Mouse (Mus musculus): ENCODE measurements around the gene Mxi1. TPM values are rescaled to one million over a fixed set of nuclear protein-coding genes. Genes with fewer than 3 reads are reported as not detected.
"Not testable (repeated sequence)": the region's sequence is repeated elsewhere in the genome, so short reads cannot be mapped to it uniquely, and the experiment has no call there.

The Mxi1 gene
- polyA plus RNA-seq, 1 experiment from 2014 or later: 19.7 TPM

DNA sequence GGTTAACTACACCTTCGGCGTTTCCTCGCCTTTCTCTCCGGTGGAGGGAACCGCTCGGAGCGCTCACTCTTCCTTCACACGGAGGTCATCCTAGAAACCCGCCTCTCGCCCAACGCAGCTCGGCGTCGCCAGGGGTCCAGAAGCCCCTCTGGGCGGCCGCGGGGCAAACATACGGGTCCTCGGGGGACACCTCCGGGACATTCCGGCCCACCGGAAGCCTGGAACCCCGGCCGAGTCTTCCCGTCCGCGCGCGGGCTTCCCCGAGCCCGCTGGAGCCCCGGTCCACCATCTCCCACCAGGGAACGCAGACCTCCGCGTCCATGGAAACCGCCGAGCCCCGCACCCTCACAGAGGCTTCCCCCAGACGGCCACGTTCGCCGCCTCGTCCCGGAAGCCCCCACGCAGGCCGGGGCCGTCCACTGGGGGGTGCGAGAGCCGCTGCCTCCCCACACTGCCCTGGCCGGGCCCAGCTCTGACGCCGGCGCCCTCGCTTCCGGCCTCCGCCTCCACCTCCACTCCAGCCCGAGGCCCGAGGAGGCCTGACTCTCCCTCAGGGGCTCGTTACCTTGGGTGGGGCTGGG lies 79.6 kb downstream of the Mxi1 start:
- WGBS: under 1% methylated on average over 59 of the region's 59 CpGs
- no peak for DNase-seq (ENCODE audit: low spot score)
- peaks cover 42% of the 10 kb centered on the region for H3K36me3 ChIP-seq

DNA sequence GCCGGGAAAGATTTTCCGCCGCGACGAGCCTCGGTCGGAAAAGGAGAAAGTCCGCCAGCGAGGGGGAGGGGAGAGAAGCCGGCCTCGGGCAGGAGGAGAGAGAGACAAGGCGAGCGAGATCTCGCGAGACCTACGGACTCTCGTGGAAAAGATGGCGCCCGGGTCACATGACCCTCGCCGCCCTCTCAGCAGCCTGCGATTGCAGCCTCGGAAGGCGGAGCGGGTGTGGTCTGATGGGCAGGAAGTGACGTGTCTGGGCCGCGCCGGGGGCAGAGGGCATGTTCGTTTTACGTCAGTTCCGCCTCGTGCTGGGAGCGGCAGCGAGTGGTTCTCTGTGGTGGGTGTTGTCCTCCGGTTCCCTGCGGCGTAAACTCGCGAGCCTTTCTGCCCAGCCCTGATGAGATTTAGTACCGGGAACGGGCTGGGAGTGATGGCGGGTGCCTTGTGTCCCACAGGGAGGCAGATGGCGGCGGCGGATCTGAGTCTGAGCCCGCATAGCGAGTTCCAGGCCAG lies 80.2 kb downstream of the Mxi1 start, which contains the start of gene Smndc1:
Smndc1 (minus strand) TSS at position 84 of the 513 bp plus-strand sequence.
- WGBS: under 1% methylated on average over 48 of the region's 48 CpGs
- Histone ChIP-seq H3K4me3 (peak within 1 kb of the TSS; percentile 98), H3K4me1 (peaks cover 29% of the 10 kb centered on the region), H3K27me3 (ENCODE audit: low read depth, poor library complexity, severe bottlenecking) (no peaks in the 10 kb centered on the region), H3K36me3 (peaks cover 36% of the 10 kb centered on the region), H3K9me3 (replicated peaks) (no peaks in the 10 kb centered on the region), H3K27ac (replicated peaks) (peak within 1 kb of the TSS; percentile 98)
- peak; percentile 100 for DNase-seq (ENCODE audit: low spot score)

More for the DNA sequence above, 79.6 kb downstream of the Mxi1 start:
- Histone ChIP-seq H3K4me1 (peaks cover 29% of the 10 kb centered on the region), H3K27ac (replicated peaks) (peak overlapping the region; percentile 98), H3K9me3 (replicated peaks) (no peaks in the 10 kb centered on the region), H3K27me3 (ENCODE audit: low read depth, poor library complexity, severe bottlenecking) (no peaks in the 10 kb centered on the region), H3K4me3 (peak overlapping the region; percentile 98)

DNA sequence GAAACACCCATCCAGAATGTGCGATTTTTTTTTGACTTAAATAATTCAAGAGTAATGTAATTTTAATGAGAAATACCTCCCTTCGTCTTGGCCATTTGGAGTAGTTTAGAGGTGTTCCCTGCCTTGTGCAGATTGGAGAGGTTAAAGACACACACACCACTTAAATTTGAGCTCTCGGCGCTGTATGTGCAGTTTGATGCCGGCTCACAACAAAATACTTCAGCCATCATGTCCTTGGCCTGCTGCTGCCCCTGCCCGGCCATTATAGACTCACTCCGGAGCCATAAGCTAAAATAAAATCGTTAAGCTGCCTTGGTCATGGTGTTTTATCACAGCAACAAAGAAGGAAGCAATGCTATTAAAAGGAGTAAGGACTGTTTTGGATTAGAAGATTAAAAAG lies 81.1 kb downstream of the Mxi1 start:
- Histone ChIP-seq H3K4me3 (peak overlapping the region; percentile 98), H3K27me3 (ENCODE audit: low read depth, poor library complexity, severe bottlenecking) (no peaks in the 10 kb centered on the region), H3K4me1 (peaks cover 29% of the 10 kb centered on the region), H3K36me3 (peaks cover 27% of the 10 kb centered on the region), H3K9me3 (replicated peaks) (no peaks in the 10 kb centered on the region), H3K27ac (replicated peaks) (peak overlapping the region; percentile 98)
- 61% methylated on average over 8 of the region's 8 CpGs for WGBS
- no peak for DNase-seq (ENCODE audit: low spot score)

DNA sequence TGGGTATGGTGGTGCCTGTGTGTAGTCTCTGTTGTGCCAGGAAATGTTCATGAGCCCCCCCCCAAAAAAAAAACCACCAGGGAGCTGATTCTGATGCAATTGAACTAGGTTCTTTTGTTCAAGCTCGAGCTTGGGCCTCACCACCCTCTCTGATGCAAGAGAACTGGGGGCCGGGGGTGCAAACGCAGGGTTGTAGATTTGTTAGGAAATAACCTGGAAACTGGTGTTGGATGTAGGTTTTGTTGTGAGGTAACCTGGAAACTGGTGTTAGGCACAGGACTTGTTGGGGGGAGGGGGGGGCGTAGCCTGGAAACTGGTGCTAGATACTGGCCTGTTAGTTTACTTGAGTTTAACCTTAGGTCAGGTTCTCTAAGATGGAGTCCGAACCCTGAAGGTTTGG lies 81.5 kb downstream of the Mxi1 start:
- Histone ChIP-seq H3K9me3 (replicated peaks) (no peaks in the 10 kb centered on the region), H3K36me3 (peaks cover 23% of the 10 kb centered on the region), H3K4me3 (peak overlapping the region; percentile 98), H3K27me3 (ENCODE audit: low read depth, poor library complexity, severe bottlenecking) (no peaks in the 10 kb centered on the region), H3K27ac (replicated peaks) (peak overlapping the region; percentile 98; the same call in 1 of the 2 replicates), H3K4me1 (peaks cover 29% of the 10 kb centered on the region)
- 93% methylated on average over 5 of the region's 5 CpGs for WGBS
- no peak for DNase-seq (ENCODE audit: low spot score)

DNA sequence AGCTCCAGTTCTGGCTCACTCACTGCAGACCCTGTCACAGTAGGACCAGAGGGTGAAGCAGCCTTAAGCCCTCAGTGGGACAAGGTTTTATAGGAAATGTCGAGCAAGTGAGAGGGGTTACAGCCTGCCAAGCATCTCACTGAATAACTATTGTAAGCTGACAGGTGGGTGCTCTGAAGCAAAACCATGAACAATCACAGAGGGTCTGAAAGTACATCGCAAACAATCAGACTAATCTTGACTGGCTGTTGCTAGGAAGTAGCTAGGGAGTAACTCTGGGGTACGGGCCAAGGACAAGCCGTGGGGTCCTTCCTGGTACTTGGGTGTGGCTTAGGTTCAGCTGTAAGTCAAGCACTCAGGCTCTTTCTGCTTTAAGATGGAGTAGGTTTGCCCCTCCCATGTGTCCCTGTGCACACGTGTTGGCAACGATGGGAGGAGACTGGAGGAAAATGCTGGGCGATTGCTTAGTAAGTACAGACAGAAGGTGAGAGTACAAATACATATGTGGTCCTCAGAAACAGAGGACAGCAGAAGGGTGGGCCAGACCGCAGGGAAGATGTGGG lies 82.5 kb downstream of the Mxi1 start:
- H3K27me3 ChIP-seq (ENCODE audit: low read depth, poor library complexity, severe bottlenecking): no peaks in the 10 kb centered on the region
- H3K27ac ChIP-seq (replicated peaks): no peak overlapping the region
- peaks cover 13% of the 10 kb centered on the region for H3K36me3 ChIP-seq
- H3K9me3 ChIP-seq (replicated peaks): no peaks in the 10 kb centered on the region
- H3K4me1 ChIP-seq: peaks cover 29% of the 10 kb centered on the region
- 62% methylated on average over 8 of the region's 8 CpGs for WGBS
- DNase-seq (ENCODE audit: low spot score): no peak
- no peak overlapping the region for H3K4me3 ChIP-seq

DNA sequence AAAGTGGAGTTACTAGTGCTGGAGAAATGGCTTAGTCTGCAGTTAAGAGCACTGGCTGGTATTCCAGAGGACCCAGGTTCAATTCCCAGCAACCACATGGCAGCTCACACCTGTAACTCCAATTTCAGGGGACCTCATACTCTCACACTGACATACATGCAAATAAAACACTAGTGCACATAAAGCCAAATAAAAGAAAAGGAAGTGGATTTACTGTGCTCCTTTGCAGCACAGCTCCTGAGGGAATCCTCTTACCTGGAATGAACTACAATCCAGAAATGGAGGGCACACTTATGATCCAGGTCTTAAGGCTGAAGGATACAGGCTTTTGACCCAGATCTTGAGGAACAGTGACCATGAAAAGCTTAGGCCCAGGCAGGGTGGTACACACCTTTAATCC lies 83.3 kb downstream of the Mxi1 start:
- H3K4me1 ChIP-seq: peaks cover 29% of the 10 kb centered on the region
- no peaks in the 10 kb centered on the region for H3K27me3 ChIP-seq (ENCODE audit: low read depth, poor library complexity, severe bottlenecking)
- no peak overlapping the region for H3K4me3 ChIP-seq
- DNase-seq (ENCODE audit: low spot score): no peak
- peaks cover 5% of the 10 kb centered on the region for H3K36me3 ChIP-seq
- H3K9me3 ChIP-seq (replicated peaks): no peaks in the 10 kb centered on the region
- no peak overlapping the region for H3K27ac ChIP-seq (replicated peaks)

DNA sequence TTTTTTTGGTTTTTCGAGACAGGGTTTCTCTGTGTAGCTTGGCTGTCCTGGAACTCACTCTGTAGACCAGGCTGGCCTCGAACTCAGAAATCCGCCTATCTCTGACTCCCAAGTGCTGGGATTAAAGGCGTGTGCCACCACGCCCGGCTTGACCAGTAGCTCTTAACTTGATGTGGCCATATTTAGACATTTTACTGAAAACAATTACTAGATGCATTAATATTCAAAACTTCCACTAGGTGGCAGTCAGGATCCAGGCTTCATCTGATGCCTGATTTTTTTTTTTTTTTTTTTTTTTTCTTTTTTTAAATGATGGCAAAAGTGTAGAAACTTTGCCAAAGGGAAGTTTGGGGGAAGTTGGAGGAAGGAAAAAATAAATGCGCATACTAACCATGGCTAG lies 84.2 kb downstream of the Mxi1 start:
- no peaks in the 10 kb centered on the region for H3K27me3 ChIP-seq (ENCODE audit: low read depth, poor library complexity, severe bottlenecking)
- no peaks in the 10 kb centered on the region for H3K36me3 ChIP-seq
- no peak for DNase-seq (ENCODE audit: low spot score)
- 21% methylated on average over 7 of the region's 7 CpGs for WGBS
- H3K27ac ChIP-seq (replicated peaks): no peak overlapping the region
- H3K4me3 ChIP-seq: no peak overlapping the region
- H3K4me1 ChIP-seq: peaks cover 21% of the 10 kb centered on the region
- no peaks in the 10 kb centered on the region for H3K9me3 ChIP-seq (replicated peaks)

DNA sequence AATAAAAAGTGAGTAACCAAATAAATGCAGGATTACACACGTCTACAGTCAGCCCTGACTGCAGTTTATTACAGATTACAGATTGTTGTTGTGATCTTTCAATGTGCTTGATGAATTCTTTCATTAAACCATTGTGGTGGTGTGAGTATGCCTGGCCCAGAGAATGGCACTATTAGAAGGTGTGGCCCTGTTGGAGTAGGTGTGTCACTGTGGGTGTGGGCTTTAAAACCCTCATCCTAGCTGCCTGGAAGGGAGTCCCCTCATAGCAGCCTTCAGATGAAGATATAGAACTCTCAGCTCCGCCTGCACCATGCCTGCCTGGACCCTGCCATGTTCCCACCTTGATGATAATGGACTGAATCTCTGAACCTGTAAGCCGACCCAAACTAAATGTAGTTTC lies 84.6 kb downstream of the Mxi1 start:
- not testable (repeated sequence) for H3K36me3 ChIP-seq; DNase-seq (ENCODE audit: low spot score); H3K27ac ChIP-seq (replicated peaks); H3K27me3 ChIP-seq (ENCODE audit: low read depth, poor library complexity, severe bottlenecking); H3K4me3 ChIP-seq; H3K9me3 ChIP-seq (replicated peaks)
- peaks cover 21% of the 10 kb centered on the region for H3K4me1 ChIP-seq
- 81% methylated on average over 3 of the region's 3 CpGs for WGBS

DNA sequence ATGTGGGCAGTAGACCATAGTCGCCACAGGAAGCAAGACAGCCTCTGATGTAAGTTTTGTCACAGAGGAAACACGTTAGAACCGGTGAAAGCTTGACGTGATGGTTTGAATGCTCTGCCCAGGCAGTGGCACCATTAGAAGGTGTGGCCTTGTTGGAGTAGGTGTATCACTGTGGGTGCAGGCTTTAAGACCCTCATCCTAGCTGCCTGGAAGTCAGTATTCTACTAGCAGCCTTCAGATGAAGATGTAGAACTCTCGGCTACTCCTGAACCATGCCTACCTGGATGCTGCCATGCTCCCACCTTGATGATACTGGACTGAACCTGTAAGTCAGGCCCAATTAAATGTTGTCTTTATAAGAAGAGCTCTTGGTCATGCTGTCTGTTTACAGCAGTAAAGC lies 85.5 kb downstream of the Mxi1 start:
- peaks cover 21% of the 10 kb centered on the region for H3K4me1 ChIP-seq
- WGBS: 50% methylated on average over 5 of the region's 5 CpGs
- DNase-seq (ENCODE audit: low spot score); H3K27ac ChIP-seq (replicated peaks); H3K9me3 ChIP-seq (replicated peaks); H3K27me3 ChIP-seq (ENCODE audit: low read depth, poor library complexity, severe bottlenecking); H3K4me3 ChIP-seq; H3K36me3 ChIP-seq: not testable (repeated sequence)

DNA sequence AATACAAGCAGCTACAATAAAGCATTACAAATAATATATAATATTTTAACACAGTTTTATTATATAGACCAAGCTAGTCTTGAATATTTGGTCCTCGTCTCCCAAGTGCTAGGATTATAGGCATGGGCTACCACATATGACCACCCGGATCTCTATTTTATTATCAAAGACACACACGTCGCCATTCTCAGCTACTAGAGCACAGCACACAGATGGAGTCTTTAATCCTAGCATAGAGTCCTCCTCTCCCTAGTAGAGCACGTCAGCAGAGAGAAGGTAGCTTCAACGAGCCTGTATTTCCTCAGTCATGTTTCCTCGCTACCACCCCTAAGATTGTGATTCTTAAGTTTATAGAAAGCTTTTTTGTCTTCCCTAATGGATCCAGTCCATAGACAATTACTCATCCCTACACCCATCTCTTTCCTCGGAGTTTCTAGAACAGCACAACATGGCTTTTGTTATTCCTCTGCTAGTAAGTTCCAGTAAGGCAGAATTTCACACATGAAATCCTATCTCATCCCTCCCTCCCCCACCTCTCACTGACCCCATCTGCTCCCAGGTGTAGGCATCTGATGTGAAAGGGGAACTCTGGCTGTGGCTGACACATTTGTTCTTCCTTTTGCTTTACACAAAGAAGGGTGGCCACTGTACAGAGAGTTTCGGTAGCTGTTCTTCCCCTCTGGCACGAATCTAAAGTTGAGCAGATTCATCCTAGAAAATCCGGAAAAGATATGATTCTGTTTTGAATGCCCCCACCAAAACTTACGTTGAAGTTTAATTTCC lies 87.3 kb downstream of the Mxi1 start:
- Histone ChIP-seq H3K4me3 (no peak overlapping the region), H3K27me3 (ENCODE audit: low read depth, poor library complexity, severe bottlenecking) (no peaks in the 10 kb centered on the region), H3K4me1 (peaks cover 9% of the 10 kb centered on the region), H3K9me3 (replicated peaks) (no peaks in the 10 kb centered on the region), H3K36me3 (no peaks in the 10 kb centered on the region), H3K27ac (replicated peaks) (no peak overlapping the region)
- DNase-seq (ENCODE audit: low spot score): no peak
- WGBS: 84% methylated on average over 12 of the region's 12 CpGs

DNA sequence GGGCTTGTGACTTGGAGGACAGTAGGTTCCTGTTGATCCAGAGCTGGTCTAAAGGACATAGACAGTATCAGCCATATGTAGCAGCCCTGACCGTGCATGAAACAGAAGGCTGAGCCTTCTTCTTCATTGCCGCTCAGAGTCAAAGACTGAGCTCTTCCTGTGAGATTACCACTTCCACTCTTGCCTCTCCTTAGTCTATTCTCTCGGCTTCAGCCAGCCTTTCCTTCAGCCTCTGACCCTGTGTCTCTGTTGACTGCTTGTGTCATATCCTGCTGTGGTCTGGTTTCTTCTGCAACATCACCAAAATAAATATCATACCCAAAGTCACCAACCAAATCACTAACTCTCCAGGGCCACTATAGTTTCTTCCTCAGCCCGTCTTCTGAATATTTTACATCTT lies 88.9 kb downstream of the Mxi1 start:
- Histone ChIP-seq H3K4me3 (no peak overlapping the region), H3K27me3 (ENCODE audit: low read depth, poor library complexity, severe bottlenecking) (no peaks in the 10 kb centered on the region), H3K9me3 (replicated peaks) (peaks cover 1% of the 10 kb centered on the region; the same call in 1 of the 2 replicates), H3K27ac (replicated peaks) (no peak overlapping the region), H3K36me3 (no peaks in the 10 kb centered on the region), H3K4me1 (peaks cover 1% of the 10 kb centered on the region; the same call in 1 of the 2 replicates)
- WGBS: 86% methylated on average over 4 of the region's 4 CpGs
- no peak for DNase-seq (ENCODE audit: low spot score)

DNA sequence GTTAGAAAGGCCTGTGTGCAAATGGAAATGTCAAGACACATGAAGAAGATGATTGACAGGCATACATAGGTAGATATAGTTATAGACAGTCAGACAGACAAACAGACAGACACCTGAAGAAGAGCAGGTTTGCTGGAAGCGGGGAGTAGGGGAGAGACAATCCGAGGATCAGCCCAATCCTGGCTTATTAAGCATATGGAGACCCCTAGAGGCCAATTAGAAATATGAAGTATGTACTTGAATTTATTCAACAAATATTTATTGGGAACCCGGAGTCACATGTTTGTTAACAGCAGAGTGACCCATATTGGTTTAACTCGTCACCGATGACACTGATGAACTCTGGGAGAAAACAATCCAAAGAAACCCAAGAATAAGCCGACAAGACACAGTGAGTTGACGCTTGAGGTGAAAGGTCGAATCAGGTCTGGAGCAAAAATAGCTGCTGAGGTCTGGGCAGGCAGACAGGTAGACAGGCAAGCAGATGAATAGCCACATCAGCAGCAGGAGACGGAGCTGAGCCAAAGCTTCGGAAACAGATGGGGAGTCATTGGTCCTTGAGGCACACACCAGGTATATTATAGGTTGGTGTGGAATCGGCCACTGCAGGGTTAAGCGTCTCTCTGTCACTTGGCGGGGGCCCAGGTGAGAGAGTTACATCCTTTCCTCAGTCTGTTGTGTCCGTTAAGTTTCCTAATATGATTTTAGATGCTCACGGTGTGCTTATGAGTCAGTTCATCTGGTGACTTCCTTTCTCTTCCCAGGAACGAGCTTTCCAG lies 90.2 kb downstream of the Mxi1 start:
- no peaks in the 10 kb centered on the region for H3K4me1 ChIP-seq
- no peaks in the 10 kb centered on the region for H3K27me3 ChIP-seq (ENCODE audit: low read depth, poor library complexity, severe bottlenecking)
- no peaks in the 10 kb centered on the region for H3K36me3 ChIP-seq
- H3K27ac ChIP-seq (replicated peaks): no peak overlapping the region
- WGBS: 85% methylated on average over 16 of the region's 16 CpGs
- DNase-seq (ENCODE audit: low spot score): no peak
- no peak overlapping the region for H3K4me3 ChIP-seq
- H3K9me3 ChIP-seq (replicated peaks): peaks cover 9% of the 10 kb centered on the region

Data from midbrain, embryonic 10.5 days (tissue).